Mouse (Mus musculus): ENCODE data around the gene Eml6. TPM values are rescaled to one million over a fixed set of nuclear protein-coding genes. Genes with fewer than 3 reads are reported as not detected.
A peak's percentile ranks its signal among the peaks of the same experiment; 100 is the strongest.

Eml6 gene
- polyA plus RNA-seq, 2 experiments: 1.3 to 1.5 TPM

- H3K27me3 ChIP-seq (ENCODE audit: control insufficient read depth, insufficient read depth, low read length): no peaks in the 10 kb centered on the region
- H3K36me3 ChIP-seq (ENCODE audit: control insufficient read depth, insufficient read depth, low read length): no peaks in the 10 kb centered on the region
- no peaks in the 10 kb centered on the region for H3K9me3 ChIP-seq (ENCODE audit: control insufficient read depth, low read length)
- H3K4me2 ChIP-seq (replicated peaks; ENCODE audit: low read depth, low read length, severe bottlenecking): no peak overlapping the region
- no peak overlapping the region for H3K27ac ChIP-seq (replicated peaks; ENCODE audit: low read depth, low read length)
- DNase-seq (ENCODE audit: low spot score) (no peak), ATAC-seq (ENCODE audit: low FRiP score, low read depth) (no peak)
- H3K4me1 ChIP-seq (ENCODE audit: control insufficient read depth, insufficient read depth, low read length): no peaks in the 10 kb centered on the region
- no peak overlapping the region for H3K4me3 ChIP-seq (replicated peaks; ENCODE audit: low read length)
- no peak overlapping the region for H3K9ac ChIP-seq (ENCODE audit: low read depth, low read length, severe bottlenecking)
- TF ChIP-seq POLR2A (IDR thresholded peaks at IDR 0.05; ENCODE audit: borderline replicate concordance, extremely low read depth, insufficient read depth, insufficient read length): no peak
Observed at GRCm38 (mm10) chr11:29909330-29909729, 116.5 kb downstream of the Eml6 start.

GRCm38 (mm10) chr11:29885160-29885559, 140.7 kb downstream of the Eml6 start:
- no peaks in the 10 kb centered on the region for H3K9me3 ChIP-seq (ENCODE audit: control insufficient read depth, low read length)
- H3K27ac ChIP-seq (replicated peaks; ENCODE audit: low read depth, low read length): no peak overlapping the region
- no peak overlapping the region for H3K9ac ChIP-seq (ENCODE audit: low read depth, low read length, severe bottlenecking)
- H3K4me2 ChIP-seq (replicated peaks; ENCODE audit: low read depth, low read length, severe bottlenecking): no peak overlapping the region
- no peaks in the 10 kb centered on the region for H3K27me3 ChIP-seq (ENCODE audit: control insufficient read depth, insufficient read depth, low read length)
- DNase-seq (ENCODE audit: low spot score) (peak; percentile 87), ATAC-seq (ENCODE audit: low FRiP score, low read depth) (no peak)
- 7% methylated on average over 1 of the region's 1 CpGs for WGBS
- TF ChIP-seq POLR2A (IDR thresholded peaks at IDR 0.05; ENCODE audit: borderline replicate concordance, extremely low read depth, insufficient read depth, insufficient read length): no peak
- no peak overlapping the region for H3K4me3 ChIP-seq (replicated peaks; ENCODE audit: low read length)
- H3K4me1 ChIP-seq (ENCODE audit: control insufficient read depth, insufficient read depth, low read length): no peaks in the 10 kb centered on the region
- H3K36me3 ChIP-seq (ENCODE audit: control insufficient read depth, insufficient read depth, low read length): no peaks in the 10 kb centered on the region

DNA sequence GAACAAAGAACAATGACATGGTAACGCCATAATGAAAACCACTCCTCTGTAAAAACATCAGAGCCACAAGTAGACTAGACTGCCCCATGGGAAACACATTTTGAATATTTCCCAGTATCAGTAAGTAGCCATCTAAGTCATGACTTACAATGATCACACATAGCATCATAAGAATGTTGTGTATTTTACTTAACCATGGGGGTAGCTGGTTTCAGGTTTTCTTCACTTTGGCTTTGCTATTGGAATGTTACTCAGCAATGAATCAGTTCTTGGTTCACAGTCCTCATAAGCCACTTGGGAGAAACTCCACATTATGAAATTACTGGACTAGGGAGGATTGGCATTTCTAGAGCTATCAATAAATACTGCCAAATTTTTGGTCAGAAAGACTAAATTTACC, 141.5 kb downstream of the Eml6 start:
- Histone ChIP-seq H3K27ac (replicated peaks; ENCODE audit: low read depth, low read length) (no peak overlapping the region), H3K4me2 (replicated peaks; ENCODE audit: low read depth, low read length, severe bottlenecking) (no peak overlapping the region), H3K4me3 (replicated peaks; ENCODE audit: low read length) (no peak overlapping the region), H3K9me3 (ENCODE audit: control insufficient read depth, low read length) (no peaks in the 10 kb centered on the region), H3K36me3 (ENCODE audit: control insufficient read depth, insufficient read depth, low read length) (no peaks in the 10 kb centered on the region), H3K4me1 (ENCODE audit: control insufficient read depth, insufficient read depth, low read length) (no peaks in the 10 kb centered on the region), H3K27me3 (ENCODE audit: control insufficient read depth, insufficient read depth, low read length) (no peaks in the 10 kb centered on the region), H3K9ac (ENCODE audit: low read depth, low read length, severe bottlenecking) (no peak overlapping the region)
- ATAC-seq (ENCODE audit: low FRiP score, low read depth) (no peak), DNase-seq (ENCODE audit: low spot score) (no peak)
- TF ChIP-seq POLR2A (IDR thresholded peaks at IDR 0.05; ENCODE audit: borderline replicate concordance, extremely low read depth, insufficient read depth, insufficient read length): no peak
- WGBS: 69% methylated on average over 1 of the region's 1 CpGs

GRCm38 (mm10) chr11:29883024-29883423, 142.8 kb downstream of the Eml6 start:
- WGBS: 79% methylated on average over 4 of the region's 4 CpGs
- no peak overlapping the region for H3K4me2 ChIP-seq (replicated peaks; ENCODE audit: low read depth, low read length, severe bottlenecking)
- no peaks in the 10 kb centered on the region for H3K27me3 ChIP-seq (ENCODE audit: control insufficient read depth, insufficient read depth, low read length)
- no peaks in the 10 kb centered on the region for H3K9me3 ChIP-seq (ENCODE audit: control insufficient read depth, low read length)
- H3K4me1 ChIP-seq (ENCODE audit: control insufficient read depth, insufficient read depth, low read length): no peaks in the 10 kb centered on the region
- no peak overlapping the region for H3K27ac ChIP-seq (replicated peaks; ENCODE audit: low read depth, low read length)
- ATAC-seq (ENCODE audit: low FRiP score, low read depth) (no peak), DNase-seq (ENCODE audit: low spot score) (no peak)
- no peak for TF ChIP-seq POLR2A (IDR thresholded peaks at IDR 0.05; ENCODE audit: borderline replicate concordance, extremely low read depth, insufficient read depth, insufficient read length)
- no peak overlapping the region for H3K9ac ChIP-seq (ENCODE audit: low read depth, low read length, severe bottlenecking)
- H3K4me3 ChIP-seq (replicated peaks; ENCODE audit: low read length): no peak overlapping the region
- H3K36me3 ChIP-seq (ENCODE audit: control insufficient read depth, insufficient read depth, low read length): no peaks in the 10 kb centered on the region

- WGBS: 89% methylated on average over 2 of the region's 2 CpGs
- no peak for TF ChIP-seq POLR2A (IDR thresholded peaks at IDR 0.05; ENCODE audit: borderline replicate concordance, extremely low read depth, insufficient read depth, insufficient read length)
Observed at GRCm38 (mm10) chr11:29879641-29880040, 146.2 kb downstream of the Eml6 start.

GRCm38 (mm10) chr11:29877981-29878380, 147.9 kb downstream of the Eml6 start:
- Histone ChIP-seq H3K27ac (replicated peaks; ENCODE audit: low read depth, low read length) (no peak overlapping the region), H3K9ac (ENCODE audit: low read depth, low read length, severe bottlenecking) (no peak overlapping the region), H3K4me3 (replicated peaks; ENCODE audit: low read length) (no peak overlapping the region), H3K4me2 (replicated peaks; ENCODE audit: low read depth, low read length, severe bottlenecking) (no peak overlapping the region), H3K36me3 (ENCODE audit: control insufficient read depth, insufficient read depth, low read length) (no peaks in the 10 kb centered on the region), H3K27me3 (ENCODE audit: control insufficient read depth, insufficient read depth, low read length) (no peaks in the 10 kb centered on the region), H3K4me1 (ENCODE audit: control insufficient read depth, insufficient read depth, low read length) (no peaks in the 10 kb centered on the region), H3K9me3 (ENCODE audit: control insufficient read depth, low read length) (no peaks in the 10 kb centered on the region)
- no peak for ATAC-seq (ENCODE audit: low FRiP score, low read depth)
- 95% methylated on average over 1 of the region's 1 CpGs for WGBS
- no peak for TF ChIP-seq POLR2A (IDR thresholded peaks at IDR 0.05; ENCODE audit: borderline replicate concordance, extremely low read depth, insufficient read depth, insufficient read length)
- no peak for DNase-seq (ENCODE audit: low spot score)

More at GRCm38 (mm10) chr11:29879641-29880040, 146.2 kb downstream of the Eml6 start:
- Histone ChIP-seq H3K9me3 (ENCODE audit: control insufficient read depth, low read length) (no peaks in the 10 kb centered on the region), H3K4me3 (replicated peaks; ENCODE audit: low read length) (no peak overlapping the region), H3K27me3 (ENCODE audit: control insufficient read depth, insufficient read depth, low read length) (no peaks in the 10 kb centered on the region), H3K27ac (replicated peaks; ENCODE audit: low read depth, low read length) (no peak overlapping the region), H3K4me1 (ENCODE audit: control insufficient read depth, insufficient read depth, low read length) (no peaks in the 10 kb centered on the region), H3K4me2 (replicated peaks; ENCODE audit: low read depth, low read length, severe bottlenecking) (no peak overlapping the region), H3K9ac (ENCODE audit: low read depth, low read length, severe bottlenecking) (no peak overlapping the region), H3K36me3 (ENCODE audit: control insufficient read depth, insufficient read depth, low read length) (no peaks in the 10 kb centered on the region)
- ATAC-seq (ENCODE audit: low FRiP score, low read depth) (no peak), DNase-seq (ENCODE audit: low spot score) (no peak)
